Mouse (Mus musculus) thymus, adult 2 months (tissue): ENCODE measurements at regions not wholly inside any gene's neighbourhood (a gene's known extent, or its start where the extent isn't known, plus 50 kb on each side); places are given as distances from the start of the nearest gene placed in this dataset.

Experiments used
- CTCF ChIP-seq: fragments of 200-500 bp; IDR thresholded peaks from 2 replicates; pipeline ENCODE4 v1.5.1; 2012; ENCODE audit warnings: mild to moderate bottlenecking, control low read depth, low read length, moderate library complexity, borderline replicate concordance; ENCODE audit not compliant: control insufficient read depth, poor library complexity, insufficient read depth; ENCODE audit errors: extremely low read depth
- POLR2A ChIP-seq: fragments of 200-500 bp; IDR thresholded peaks from 2 replicates; pipeline ENCODE4 v1.6.1; 2012; ENCODE audit warnings: mild to moderate bottlenecking, low read length, control low read depth, moderate library complexity; ENCODE audit not compliant: control insufficient read depth, poor library complexity, insufficient read depth; ENCODE audit errors: extremely low read depth

- TF ChIP-seq CTCF (peak; percentile 83), POLR2A (no peak)
Observed at GRCm38 (mm10) chr4:154749160-154749559, 81.5 kb upstream of the Actrt2 start.
